In genomic region chr12:119777559-119777958, GRCm38 (mm10) we compare ENCODE assay signal across 26 mouse cellular contexts.
"Had no signal": no experiment of that assay in that cellular context is flagged by ENCODE, and none has a peak within 500 bp of the region (broad histone marks: within the 10 kb centered on the region; RNA-seq: fewer than 3 reads in every experiment).

No protein-coding gene starts in this region.

- DNase-seq: gastrocnemius, postnatal 14 days; gastrocnemius, postnatal 36 days; heart, adult 11 months; heart, adult 2 months; heart, postnatal 10 days; heart, postnatal 4 days; kidney, adult 11 months; kidney, adult 2 months; kidney, adult 9 months; kidney, postnatal 14 days; kidney, postnatal 36 days; layer of hippocampus, adult 9-11 months; layer of hippocampus, postnatal 36 days; left cerebral cortex, postnatal 4 days had no signal

- H3K4me3 ChIP-seq: heart, adult 2 months; heart, embryonic 12.5 days; hindbrain, embryonic 10.5 days; hindbrain, embryonic 12.5 days; kidney, embryonic 15.5 days; limb, embryonic 13.5 days; limb, embryonic 15.5 days; liver, embryonic 12.5 days had no signal

- H3K4me1 ChIP-seq: heart, embryonic 12.5 days; hindbrain, embryonic 10.5 days; hindbrain, embryonic 12.5 days; kidney, embryonic 15.5 days; limb, embryonic 13.5 days; limb, embryonic 15.5 days; liver, embryonic 12.5 days had no signal

- ATAC-seq: hindbrain, embryonic 16.5 days; intestine, embryonic 16.5 days; liver, embryonic 12.5 days had no signal

- H3K9me3 ChIP-seq: heart, embryonic 12.5 days; hindbrain, embryonic 10.5 days; hindbrain, embryonic 12.5 days; kidney, embryonic 15.5 days; limb, embryonic 13.5 days; limb, embryonic 15.5 days; liver, embryonic 12.5 days had no signal

- H3K27me3 ChIP-seq: heart, embryonic 12.5 days; hindbrain, embryonic 12.5 days; kidney, embryonic 15.5 days; limb, embryonic 13.5 days; limb, embryonic 15.5 days; liver, embryonic 12.5 days had no signal

- H3K27ac ChIP-seq: heart, adult 2 months; hindbrain, embryonic 10.5 days; hindbrain, embryonic 12.5 days; hindbrain, embryonic 14.5 days; kidney, embryonic 15.5 days; kidney, postnatal 0 days; limb, embryonic 13.5 days; limb, embryonic 15.5 days; liver, embryonic 12.5 days; liver, embryonic 14.5 days had no signal

- H3K4me2 ChIP-seq: heart, embryonic 12.5 days; hindbrain, embryonic 12.5 days; hindbrain, embryonic 14.5 days; kidney, embryonic 15.5 days; limb, embryonic 13.5 days; limb, embryonic 15.5 days; liver, embryonic 12.5 days had no signal

- H3K36me3 ChIP-seq: heart, embryonic 12.5 days; hindbrain, embryonic 10.5 days; hindbrain, embryonic 12.5 days; kidney, embryonic 15.5 days; limb, embryonic 13.5 days; limb, embryonic 15.5 days; liver, embryonic 12.5 days had no signal

- H3K9ac ChIP-seq: heart, embryonic 12.5 days; hindbrain, embryonic 12.5 days; hindbrain, embryonic 14.5 days; kidney, embryonic 15.5 days; limb, embryonic 13.5 days; limb, embryonic 15.5 days; liver, embryonic 12.5 days; liver, embryonic 14.5 days had no signal
